Mouse (Mus musculus) lung, postnatal 25 days (tissue): ENCODE data around the gene Foxp1.

Experiments used
- DNase-seq: peaks from one replicate; pipeline ENCODE4 v3.0.0; 2022; ENCODE audit warnings: low spot score

The Foxp1 gene

DNA sequence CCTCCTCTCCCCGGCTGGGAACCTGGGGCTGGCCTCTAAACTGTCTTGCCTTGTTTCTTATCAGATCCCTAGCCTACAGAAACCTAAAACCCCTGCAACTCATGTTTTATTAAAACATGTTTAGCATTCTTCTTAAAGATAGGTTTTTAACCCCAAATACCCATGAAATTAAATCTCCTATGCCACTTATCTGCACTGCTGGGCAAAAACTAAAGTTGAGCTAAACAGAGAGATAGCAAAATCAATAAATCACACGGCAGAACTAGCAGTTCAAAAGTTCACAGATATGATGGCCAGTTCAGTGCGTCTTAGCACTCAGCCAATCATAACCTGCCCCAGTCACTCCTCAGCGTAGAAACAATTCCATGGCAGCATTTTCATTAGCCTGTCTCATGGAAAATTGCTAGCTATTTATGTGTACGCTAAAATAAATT, 316.1 kb downstream of the Foxp1 start:
- no peak for DNase-seq

DNA sequence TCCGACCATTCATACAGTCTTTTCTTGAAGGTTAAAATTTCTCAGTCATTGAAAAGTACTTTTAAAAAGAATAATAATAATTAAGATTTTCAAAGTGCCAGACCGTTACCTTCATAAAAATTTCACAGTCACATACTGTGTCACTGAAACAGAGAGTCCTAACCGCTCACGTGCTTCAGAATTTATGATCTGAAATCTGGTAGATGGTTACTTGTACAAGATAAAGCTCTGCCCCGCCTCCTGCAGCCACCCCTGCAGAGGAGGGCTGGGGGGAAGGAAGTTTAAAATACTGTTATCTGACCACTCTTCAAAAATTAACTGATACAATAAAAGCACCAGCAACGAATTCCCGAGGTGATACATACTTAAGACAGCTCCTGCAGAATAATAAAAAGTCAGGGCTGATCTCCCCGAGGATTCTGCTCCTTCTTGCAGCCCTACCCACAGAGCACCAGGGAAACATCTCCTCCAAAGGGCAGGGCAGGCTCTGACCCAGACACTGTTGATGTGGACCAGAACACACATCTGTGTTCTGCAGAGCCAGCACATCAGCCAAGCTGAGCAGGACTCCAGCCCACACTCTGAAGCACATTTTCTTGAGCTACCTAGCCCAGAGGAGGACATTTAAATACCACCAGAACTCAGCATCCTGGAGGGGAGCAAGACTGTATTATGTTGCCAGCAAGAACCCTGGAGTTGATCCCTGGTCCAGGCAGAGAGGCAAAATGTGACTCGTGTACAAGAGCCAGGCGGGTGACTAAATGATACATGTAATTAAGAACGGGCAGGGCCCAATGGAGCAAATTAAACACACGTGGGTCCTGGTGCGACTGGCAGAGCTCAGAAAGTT, 316.7 kb downstream of the Foxp1 start:
- no peak for DNase-seq

DNA sequence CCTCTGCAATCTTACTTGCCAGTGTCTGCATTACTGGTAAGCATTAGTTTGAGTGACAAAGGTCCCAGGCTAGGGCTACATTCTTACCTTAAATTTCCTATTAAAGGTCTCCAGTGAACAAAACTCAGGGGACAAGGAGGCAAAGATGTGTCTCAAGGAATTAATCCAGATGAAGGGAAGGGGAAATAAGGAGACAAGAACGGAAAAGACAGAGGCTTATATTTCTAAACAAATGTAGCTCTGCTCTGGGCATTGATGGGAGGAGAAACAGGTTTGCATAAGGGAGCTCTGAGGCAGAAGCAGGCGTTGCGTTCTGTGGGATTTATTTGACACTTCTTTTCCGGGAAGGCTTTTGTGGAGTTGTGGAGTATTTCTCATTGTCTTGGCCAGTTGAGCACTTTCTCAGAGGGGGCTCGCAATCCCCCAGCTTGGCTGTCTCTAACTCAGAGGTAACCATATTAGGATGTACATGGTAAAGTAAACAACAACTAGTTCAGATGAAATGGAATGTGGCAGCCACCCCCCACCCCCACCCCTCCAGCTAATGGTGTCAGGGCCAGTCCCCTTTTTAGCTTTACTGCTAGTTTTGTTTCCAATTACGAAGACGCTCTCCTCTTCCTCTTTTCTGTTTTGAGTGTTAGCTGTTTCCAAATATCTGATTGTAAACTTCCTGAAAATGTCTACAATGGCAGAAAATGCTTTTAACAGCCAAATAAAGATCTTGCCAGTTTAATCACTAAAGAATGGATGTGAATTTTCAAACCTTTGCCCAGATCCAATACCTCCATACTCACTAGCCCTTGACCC, 317.5 kb downstream of the Foxp1 start:
- no peak for DNase-seq

DNA sequence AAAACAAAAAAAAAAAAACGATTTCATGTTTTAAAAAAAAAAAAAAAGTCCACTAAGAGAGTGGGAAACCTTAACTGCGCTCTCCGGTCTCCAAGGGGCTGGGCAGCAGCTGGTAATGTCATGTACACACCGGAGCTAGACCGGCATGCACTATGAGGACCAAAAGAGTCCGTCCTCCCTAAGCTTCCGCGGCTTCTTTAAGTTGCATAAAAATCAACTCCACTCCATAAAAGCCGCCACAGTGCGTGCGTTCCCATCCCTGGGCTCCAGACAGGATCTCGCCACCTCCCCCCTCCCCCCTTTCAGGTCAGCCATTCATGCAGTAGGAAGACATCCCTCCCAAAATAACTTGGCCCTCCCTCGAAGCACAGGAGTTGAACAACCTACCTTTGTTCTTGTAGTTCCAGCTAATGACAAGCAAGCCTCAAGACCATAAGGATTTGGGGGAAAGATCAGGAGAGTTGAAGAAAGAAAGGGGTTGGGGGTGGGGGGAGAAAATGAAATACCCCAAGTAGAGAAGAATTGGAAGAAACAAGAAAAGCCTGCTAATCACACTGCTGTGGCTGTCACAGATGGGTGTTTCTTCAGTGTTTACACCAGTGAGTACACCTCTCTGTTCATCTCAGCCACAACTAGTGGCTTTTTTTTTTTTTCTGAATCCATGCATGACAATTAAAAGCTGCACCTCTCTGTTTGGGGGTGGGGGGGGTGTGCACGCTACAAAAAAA, 318.3 kb downstream of the Foxp1 start:
- DNase-seq: no peak

DNA sequence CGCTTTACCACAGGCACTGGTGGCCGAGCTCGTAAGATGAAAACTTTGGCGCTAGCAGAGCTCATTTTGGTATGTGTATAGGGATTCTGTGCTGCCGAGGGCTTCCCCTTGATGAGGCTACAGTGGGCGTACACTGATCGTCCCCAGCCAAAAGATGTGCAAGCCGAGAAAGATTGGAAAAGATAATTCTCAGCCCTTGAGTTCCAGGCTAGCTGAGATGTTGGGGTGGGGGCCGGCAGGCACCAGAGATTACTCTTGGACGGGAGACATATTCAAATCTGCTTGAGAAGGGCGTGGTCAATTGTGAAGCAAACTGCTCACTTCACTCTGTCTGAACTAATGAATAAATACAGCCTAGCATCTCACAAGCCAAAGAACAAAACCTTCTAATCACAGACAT, 319.3 kb downstream of the Foxp1 start:
- no peak for DNase-seq

DNA sequence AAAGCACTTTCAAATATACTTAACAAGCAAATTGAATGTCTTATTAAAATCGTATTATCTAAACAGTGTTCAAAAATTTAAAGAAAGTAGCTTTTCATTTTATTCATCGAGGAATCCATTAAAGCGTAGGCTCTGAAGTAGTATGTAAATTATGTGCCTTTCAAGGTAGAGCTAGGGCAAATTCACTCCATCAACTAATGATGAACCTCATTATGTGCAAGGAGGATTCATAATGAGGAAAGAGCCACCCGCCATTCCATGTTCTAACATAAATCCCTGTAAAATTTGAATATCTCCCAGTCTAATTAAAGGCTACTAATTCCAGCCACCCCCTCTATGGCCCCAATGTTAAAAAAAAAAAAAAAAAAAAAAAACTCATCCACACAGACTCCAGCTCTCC, 319.7 kb downstream of the Foxp1 start:
- DNase-seq: no peak

DNA sequence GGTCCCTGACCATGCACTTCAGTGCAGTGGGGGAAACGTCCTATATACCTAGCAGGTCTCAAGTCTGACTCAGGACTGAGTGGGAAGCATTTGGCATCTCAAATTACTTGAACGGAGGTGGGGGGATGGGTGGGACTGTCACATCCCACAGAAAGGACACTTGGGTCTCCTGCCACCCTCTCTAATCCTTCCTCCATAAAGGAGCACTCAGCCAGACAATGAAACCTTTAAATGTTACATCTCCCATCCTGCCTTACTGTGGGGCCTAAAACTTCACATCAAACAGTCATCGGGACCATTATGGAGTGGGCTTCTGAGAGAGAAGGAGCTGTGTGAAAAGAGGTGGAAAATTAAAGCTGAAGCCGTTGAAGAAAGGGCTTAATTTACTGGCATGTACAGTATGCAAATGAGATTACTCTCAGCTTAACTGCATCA, 321.2 kb downstream of the Foxp1 start:
- DNase-seq: no peak

DNA sequence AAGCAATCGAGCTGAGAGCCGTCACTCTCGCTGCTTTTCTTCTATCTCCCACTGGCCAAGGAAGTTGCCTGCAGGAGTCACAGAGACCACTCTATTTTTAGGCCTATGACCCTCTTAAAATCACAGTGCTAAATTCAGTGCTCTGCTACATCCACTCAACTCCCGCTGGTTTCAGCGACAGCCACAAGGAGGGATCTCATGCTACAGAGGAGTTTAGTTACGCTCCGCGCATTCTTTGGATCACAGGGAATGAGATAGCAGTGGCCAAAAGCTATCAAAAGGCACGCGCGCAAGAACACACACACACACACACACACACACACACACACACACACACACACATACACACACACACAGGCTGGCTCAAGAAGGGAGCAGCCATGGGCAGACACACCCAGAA, 321.9 kb downstream of the Foxp1 start:
- DNase-seq: no peak

DNA sequence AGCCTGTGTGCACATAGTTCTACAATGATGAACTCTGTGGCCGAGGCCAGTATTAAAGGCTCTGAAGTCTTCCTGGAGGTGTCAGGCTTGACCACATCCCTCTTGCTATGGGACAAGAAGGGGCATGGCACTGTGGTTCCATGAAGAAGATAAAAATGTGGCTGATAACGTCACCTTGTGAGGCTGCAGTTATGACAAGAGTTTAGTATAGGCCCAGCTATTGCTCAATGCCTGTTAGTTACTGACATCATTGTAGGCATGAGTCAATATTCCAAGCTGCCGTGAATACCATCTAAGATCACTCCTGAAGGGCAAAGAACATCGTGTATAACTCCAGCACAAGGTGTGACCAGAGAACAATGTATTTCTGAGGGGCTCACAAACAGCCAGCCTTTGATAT, 323.2 kb downstream of the Foxp1 start:
- no peak for DNase-seq

DNA sequence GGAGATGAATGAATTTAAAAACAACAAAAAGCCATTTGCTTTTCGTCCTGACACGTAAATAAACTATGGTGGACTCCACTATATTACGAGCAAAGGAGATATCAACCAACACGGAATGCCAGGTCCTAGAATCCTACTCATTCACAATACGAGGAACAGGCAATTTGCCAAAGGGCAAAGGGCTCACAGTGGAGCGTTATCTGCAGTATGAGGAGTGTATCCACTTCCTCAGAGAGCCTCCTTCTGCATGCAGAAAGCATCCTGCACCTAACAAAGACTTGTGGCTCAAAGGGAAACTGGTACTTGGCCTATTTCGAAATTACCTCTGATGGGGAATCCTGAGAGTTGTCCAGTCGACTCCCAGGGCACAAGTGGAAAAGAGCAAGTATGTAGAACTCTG, 328.8 kb downstream of the Foxp1 start:
- peak; percentile 45 for DNase-seq

DNA sequence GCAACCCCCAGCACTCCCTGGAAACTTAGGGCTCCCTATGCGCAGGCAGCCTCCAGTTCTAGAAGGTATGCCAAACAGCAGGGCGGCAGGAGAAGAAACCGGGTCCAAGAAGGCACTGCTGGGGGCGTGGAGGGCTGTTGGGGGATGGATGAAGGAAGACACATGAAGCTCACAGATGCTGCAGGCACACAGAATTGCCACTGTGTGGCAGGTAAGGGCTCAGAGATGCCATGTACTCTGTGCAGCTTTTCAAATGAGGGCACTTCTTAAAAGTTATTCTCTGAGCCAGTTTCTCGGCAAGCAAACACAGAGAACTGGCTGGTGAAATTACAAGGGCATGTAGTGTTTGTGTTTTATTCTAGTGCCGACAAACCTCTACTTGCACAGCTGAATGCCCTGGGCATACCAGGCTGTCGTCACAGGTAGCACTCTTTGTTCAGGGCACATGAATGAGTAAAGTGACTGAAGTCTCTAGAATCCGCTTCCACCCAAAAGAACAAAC, 330.8 kb downstream of the Foxp1 start:
- DNase-seq: peak; percentile 45

DNA sequence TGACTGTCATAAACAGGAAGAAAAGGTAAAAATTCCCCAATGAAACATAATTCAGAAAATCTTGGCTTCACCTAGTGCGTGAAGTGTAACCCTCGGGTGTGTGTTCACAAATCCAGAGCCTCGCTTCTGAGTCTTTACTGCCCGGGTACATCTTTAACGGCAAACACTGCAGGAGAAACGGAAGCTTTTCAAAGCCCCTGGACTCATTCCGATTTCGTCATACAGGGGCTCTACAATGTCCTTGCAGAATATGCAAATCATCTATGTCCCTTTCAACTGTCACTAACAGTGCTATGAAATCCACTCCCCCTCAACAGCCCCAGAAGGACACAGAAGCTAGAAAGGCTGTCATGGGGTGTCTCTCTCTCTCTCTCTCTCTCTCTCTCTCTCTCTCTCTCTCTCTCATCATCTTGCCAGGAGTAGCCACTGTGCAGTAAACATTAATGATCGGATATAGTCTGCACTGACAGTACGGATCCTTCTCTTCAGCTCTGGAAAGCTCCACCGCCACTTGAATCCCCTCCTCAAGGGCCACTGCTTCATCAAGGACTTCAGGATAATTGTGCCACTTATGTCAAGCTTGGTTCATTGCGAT, 331.4 kb downstream of the Foxp1 start:
- no peak for DNase-seq

DNA sequence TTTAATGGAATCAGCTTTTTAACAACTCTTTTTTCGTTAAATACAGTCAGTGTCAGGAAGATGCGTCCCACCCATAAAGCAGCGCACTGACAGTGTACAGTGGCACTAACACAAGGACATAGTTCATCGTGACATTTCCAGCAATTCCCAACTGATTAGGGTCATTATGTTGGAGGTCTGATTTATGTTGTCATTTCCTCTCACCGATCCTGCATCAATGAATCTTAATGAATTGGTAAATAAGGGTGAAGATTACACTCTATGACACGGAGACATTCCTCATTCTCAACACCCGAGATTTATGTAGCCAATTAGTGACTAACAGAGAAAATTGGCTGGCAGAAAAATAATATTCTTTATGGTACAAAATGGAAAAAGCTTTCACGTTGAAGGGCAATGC, 332.6 kb downstream of the Foxp1 start:
- no peak for DNase-seq

DNA sequence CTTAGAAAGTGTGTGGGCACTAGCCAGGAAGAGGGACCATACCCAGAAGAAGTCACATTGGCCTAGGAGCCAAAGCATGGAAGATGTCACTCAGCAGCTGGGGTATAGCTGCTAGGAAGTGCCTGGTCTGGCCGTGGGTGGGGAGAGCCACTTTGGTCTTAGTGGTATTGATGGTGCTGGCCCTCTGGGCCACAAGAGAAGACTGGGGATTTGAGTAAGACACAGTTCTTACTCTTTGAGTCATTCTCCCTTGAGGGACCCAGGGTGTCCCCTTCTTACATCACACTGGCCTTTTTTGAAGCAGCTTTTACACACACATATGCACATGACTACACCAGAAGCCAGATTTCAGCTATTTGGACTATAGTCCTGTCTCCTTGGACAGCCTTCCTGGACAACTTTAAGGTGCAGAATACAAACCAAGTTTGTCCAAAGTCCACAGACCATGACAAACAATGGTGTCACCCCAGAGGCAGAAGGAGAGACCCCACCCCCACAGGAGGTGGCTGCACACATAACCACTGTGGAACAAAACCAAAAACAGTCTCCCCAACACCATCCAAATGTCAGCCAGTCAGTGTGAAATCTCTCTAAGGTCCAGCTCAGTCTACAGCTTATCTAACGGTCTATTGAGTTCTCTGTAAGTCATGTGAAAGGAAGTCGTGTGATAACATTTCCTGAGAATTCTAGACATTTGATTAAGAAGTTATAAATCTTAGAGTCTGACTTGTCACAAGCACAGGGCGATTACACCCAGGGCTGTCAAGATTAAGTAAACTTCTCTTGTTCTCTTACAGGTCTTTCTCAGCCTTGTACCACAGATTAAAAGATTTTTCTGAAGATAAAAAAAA, 333.9 kb downstream of the Foxp1 start:
- DNase-seq: no peak

DNA sequence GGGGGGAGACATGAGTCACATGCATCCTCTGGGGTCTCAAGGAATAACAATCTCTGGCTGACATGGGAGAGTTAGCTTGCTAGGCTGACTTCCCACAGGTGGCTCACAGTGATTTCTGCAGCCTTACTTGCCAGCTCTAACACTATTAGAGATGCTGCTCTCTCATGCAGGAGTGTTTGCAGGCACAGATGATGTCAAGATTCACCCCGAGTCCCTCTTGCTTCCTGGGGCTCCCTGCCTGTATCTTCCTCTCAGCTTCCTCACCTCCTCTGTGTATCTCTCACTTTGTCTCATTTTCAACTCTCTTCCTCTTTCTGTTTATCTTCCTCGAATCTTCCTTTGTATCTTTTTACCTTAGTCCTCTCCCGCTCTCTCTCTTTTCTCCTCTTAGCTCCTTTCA, 334.6 kb downstream of the Foxp1 start:
- no peak for DNase-seq

DNA sequence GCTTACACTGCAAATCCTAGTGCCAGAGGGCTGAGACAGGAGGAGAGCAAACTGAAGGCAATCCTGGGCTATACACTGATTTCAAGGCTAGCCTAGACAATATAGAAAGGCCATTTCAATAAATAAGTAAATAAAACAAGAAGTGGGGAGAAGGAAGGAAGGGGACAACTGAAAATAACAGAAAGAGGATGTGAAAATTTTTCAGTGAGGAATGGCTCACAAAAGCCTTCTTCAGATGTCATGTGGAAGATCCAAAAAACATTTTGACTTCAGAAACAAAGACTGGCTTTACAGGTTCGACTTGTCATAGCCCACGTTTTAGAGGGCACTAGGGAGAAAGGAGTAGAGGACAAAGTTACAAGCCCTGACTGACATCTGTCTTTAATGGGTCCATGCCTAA, 335.1 kb downstream of the Foxp1 start:
- no peak for DNase-seq

DNA sequence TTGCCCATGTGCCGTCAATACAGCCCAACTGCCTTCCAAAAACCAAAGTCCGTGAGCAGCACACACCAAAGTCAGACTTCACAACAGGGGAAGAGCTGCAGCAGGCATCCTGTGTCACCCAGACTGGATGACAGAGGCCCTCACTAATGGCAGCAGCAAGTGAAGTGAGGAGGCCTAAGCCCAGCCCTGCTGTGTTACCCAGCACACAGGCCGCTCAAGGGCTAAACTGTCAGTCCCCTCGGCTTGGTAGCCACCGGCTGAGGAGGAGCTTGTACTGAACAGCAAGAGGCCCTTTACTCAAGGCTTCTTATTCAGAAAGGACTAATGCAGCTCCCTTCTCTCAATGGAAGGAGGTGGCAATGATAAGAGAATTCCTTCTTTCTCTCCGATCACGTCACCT, 336.0 kb downstream of the Foxp1 start:
- DNase-seq: no peak

DNA sequence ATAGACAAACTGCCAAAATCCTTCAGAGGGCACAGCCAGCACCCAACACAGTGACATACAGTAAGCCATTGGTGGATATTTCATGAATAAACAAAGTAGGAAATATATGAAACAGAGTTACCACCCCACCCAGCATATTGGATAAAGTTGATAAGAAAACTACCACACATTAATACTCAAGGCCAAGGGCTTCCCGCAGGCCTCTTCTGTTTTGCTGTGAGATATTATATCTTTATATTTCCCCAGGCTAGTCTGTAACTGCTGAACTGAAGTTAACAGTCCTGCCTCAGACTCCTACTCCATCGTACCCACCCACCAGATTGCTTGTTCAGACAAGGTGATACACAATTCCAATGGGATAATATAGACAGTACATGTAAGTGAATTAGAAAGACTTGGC, 336.7 kb downstream of the Foxp1 start:
- DNase-seq: no peak

DNA sequence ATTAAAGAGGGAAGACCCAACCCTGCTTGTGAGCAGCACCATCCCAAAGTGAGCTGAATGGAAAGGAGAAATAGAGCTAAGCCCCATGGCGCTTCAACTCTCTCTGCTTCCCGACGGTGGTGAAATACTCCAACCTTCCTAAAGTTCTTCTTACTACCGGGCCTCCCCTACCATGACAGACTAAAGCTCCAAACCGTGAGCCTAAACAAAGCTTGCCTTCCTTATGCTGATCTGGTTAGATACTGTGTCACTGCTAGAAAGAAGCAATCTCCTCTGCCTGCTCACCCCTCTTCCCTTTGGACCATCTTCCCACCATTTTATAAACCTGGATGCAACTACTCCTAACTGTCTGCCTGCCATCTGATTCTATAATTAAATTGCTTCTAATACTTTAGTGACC, 338.5 kb downstream of the Foxp1 start:
- DNase-seq: no peak

DNA sequence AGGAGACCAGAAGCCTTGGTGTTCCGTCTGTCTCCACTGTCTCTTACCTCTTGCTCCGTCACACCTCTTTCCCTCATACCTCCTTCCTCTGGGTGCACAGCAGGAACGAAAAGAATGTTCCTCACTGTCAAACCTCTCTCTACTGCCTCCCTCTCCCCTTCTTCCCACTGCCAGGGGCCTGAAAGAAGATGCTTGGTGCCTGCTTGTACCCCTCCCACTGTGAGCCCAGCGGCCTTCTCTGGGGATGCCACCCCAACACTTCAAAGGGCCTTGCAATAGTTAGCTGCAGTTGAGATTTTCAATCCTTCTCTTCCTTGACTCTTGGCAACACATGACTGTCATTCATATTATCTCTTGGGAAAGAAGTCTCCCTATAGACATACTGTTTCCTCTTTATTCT, 339.7 kb downstream of the Foxp1 start:
- no peak for DNase-seq

DNA sequence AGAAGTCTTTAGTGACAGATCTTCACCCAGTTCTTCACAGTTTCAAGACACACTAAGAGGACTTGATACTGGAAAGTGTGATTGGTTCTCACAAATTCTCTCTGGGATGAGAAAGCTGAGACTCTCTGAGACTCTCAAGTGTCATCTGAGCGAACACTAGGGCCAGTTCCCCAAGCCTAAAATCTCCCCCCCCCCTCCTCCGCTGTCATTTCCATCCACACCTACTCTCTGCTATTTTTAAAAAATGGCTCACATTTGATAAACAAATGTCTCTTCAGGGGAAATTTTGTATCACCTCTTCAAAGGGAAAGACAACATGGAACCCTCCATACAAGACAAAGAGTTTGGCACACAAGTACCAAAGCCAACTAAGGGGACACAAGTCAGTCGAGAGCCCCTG, 346.3 kb downstream of the Foxp1 start:
- DNase-seq: no peak
